Mouse (Mus musculus) forebrain, embryonic 13.5 days (tissue): ENCODE measurements around the gene Nek9. TPM values are rescaled to one million over a fixed set of nuclear protein-coding genes. Genes with fewer than 3 reads are reported as not detected.
"Not testable (repeated sequence)": the region's sequence is repeated elsewhere in the genome, so short reads cannot be mapped to it uniquely, and the experiment has no call there.

Experiments
- ATAC-seq: fragments of 200-750 bp; cut with Nextera tagmentation; 2 replicates; pipeline ENCODE4 v1.8.0; 2017
- H3K27ac ChIP-seq: fragments of 300-500 bp; sonication (generic); 2 replicates; pipeline ENCODE4 v1.5.1; 2015; ENCODE audit warnings: inconsistent platforms, mild to moderate bottlenecking, moderate library complexity
- H3K27me3 ChIP-seq: fragments of 300-500 bp; sonication (generic); 2 replicates; pipeline ENCODE4 v1.6.1; 2015; ENCODE audit warnings: mild to moderate bottlenecking, inconsistent platforms
- H3K36me3 ChIP-seq: fragments of 300-500 bp; sonication (generic); 2 replicates; pipeline ENCODE4 v1.6.1; 2015; ENCODE audit warnings: mild to moderate bottlenecking, inconsistent platforms; ENCODE audit not compliant: poor library complexity, severe bottlenecking
- H3K4me1 ChIP-seq: fragments of 300-500 bp; sonication (generic); 2 replicates; pipeline ENCODE4 v1.6.1; 2015; ENCODE audit warnings: inconsistent platforms
- H3K4me2 ChIP-seq: fragments of 300-500 bp; sonication (generic); 2 replicates; pipeline ENCODE4 v1.6.1; 2015; ENCODE audit warnings: inconsistent platforms, mild to moderate bottlenecking, moderate library complexity
- H3K4me3 ChIP-seq: fragments of 300-500 bp; sonication (generic); 2 replicates; pipeline ENCODE4 v1.5.1; 2015; ENCODE audit warnings: mild to moderate bottlenecking, inconsistent platforms
- H3K9ac ChIP-seq: fragments of 300-500 bp; sonication (generic); 2 replicates; pipeline ENCODE4 v1.6.1; 2015; ENCODE audit warnings: mild to moderate bottlenecking, inconsistent platforms
- H3K9me3 ChIP-seq: fragments of 300-500 bp; sonication (generic); replicated peaks from 2 replicates; pipeline ENCODE4 v1.6.1; 2016; ENCODE audit warnings: inconsistent platforms
- WGBS: fragments of 180-500 bp; shearing (Covaris S2); methylation state at CpG from one replicate; pipeline ENCODE4 v1.1.7; 2015; 5-methylcytosine and 5-hydroxymethylcytosine counted together
- polyA plus RNA-seq: library from polyadenylated mRNA; unstranded; fragments of >200 nt; fragmentation: Nextera tagmentation; extraction: Ambion mirVana; gene quantifications from 2 replicates; pipeline ENCODE4 v1.2.1, GENCODE M21; 2015

Gene Nek9
- polyA plus RNA-seq, 1 experiment from 2014 or later, result 13.4 TPM

- no peak for ATAC-seq
- Histone ChIP-seq H3K4me1 (peaks cover 13% of the 10 kb centered on the region), H3K4me3 (no peak overlapping the region), H3K27ac (no peak overlapping the region), H3K27me3 (no peaks in the 10 kb centered on the region), H3K9me3 (no peaks in the 10 kb centered on the region), H3K4me2 (no peak overlapping the region), H3K9ac (no peak overlapping the region), H3K36me3 (no peaks in the 10 kb centered on the region)
- WGBS, result 45% methylated on average over 4 of the region's 5 CpGs
These were observed 52.2 kb downstream of the Nek9 start for GRCm38 (mm10) chr12:85286941-85287340.

DNA sequence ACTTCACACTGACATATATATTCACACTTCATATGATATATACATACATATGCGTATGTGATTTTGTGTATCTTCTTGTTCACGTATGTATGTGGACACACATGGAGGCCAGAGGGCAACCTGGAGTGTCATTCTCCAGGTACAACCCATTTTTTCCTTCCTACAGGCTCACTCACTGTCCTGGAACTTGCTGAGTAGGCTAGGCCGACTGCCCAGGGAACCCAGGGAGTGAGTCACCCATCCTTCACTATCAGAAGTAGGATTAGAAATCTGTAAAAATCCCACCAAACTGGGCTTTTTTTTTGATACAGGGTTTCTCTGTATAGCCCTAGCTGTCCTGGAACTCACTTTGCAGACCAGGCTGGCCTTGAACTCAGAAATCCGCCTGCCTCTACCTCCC, 54.2 kb downstream of the Nek9 start:
- Histone ChIP-seq H3K9me3 (no peaks in the 10 kb centered on the region), H3K27me3 (no peaks in the 10 kb centered on the region), H3K4me1 (peaks cover 19% of the 10 kb centered on the region), H3K27ac (no peak overlapping the region), H3K4me3 (no peak overlapping the region), H3K4me2 (no peak overlapping the region), H3K36me3 (no peaks in the 10 kb centered on the region), H3K9ac (no peak overlapping the region)
- 92% methylated on average over 4 of the region's 4 CpGs for WGBS
- ATAC-seq, result no peak

DNA sequence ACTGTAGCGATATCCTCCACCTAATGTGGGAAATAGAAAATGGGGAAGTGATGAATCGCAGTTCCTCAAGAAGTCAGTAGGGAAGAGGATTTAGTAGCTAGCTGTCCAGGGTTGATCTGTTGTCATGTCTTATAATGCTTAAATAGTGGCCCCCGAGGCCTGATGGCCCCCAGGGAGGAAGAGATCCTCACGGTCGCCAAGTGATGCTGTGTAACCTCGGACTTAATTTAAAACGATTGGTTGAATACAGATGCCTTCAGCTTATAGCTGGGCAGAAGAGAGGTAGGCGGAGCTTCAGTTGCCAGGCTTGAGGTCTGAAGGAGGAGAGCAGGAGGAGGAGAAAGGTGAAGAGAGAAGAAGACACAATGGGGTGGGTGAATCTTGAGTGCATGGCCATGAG, 54.8 kb downstream of the Nek9 start:
- H3K4me3 ChIP-seq, result no peak overlapping the region
- no peak overlapping the region for H3K27ac ChIP-seq
- H3K9me3 ChIP-seq, result no peaks in the 10 kb centered on the region
- no peaks in the 10 kb centered on the region for H3K36me3 ChIP-seq
- 71% methylated on average over 8 of the region's 8 CpGs for WGBS
- H3K4me1 ChIP-seq, result peaks cover 24% of the 10 kb centered on the region
- H3K9ac ChIP-seq, result no peak overlapping the region
- no peak for ATAC-seq
- no peaks in the 10 kb centered on the region for H3K27me3 ChIP-seq
- no peak overlapping the region for H3K4me2 ChIP-seq

DNA sequence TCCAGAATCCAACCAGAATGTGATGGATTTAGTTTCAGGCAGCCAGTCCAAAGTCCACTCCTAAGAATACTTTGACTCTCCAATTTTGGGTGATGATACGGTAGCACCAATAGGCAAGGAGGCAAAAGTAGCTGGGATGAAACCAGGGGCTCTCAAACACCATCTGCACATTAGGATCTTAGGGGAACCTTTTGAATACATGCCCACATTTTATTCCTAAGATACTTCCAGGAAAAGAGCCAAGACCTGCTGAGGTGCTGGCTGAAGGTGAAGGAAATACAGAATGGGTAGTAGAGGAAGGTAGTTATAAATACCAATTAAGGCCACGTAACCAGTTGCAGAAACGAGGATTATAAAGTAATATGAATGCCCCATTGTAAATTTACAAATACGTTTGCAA, 57.4 kb downstream of the Nek9 start:
- 79% methylated on average over 2 of the region's 4 CpGs for WGBS
- H3K36me3 ChIP-seq, ATAC-seq, H3K9ac ChIP-seq, H3K27me3 ChIP-seq, H3K4me3 ChIP-seq, H3K9me3 ChIP-seq: not testable (repeated sequence)
- peaks cover 15% of the 10 kb centered on the region for H3K4me1 ChIP-seq
- H3K27ac ChIP-seq, result peak overlapping the region; percentile 40; the same call in 1 of the 2 replicates
- H3K4me2 ChIP-seq, result peak overlapping the region; percentile 14; the same call in 1 of the 2 replicates

DNA sequence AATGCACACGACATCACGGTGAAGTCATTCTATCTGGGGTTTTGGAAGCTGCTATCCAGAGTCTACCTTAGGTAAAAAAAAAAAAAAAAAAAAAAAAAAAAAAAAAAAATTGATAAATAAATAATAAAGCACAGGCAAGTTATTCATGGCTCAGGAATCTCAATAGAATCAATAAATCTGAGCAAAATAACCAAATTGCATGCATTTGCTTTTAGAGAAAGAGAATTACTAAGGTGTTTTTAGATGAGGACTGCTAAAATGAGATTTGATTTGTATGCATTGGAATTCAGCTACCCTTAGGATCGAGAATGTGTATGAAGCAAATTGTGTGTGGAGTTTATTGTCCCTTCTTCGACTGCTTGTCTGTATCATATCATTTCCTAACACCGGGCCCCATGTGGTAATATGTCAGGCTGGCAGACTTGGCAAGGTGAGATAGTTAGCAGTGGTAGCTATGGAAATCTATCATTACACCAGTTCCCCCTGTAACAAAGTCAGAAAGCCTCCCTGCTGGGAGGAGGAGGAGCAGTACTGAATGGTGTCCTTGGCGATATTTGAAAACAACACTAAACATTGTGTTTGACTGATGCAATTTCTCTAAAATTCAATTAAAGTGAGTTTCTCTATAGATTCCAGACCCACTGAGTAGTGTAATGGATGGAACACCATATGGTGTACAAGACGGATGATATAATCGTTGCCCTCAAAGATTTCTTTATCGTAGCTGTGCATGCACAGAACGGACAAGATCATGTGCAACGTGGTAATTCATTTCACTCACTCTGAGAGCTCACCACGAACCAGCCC, 58.1 kb downstream of the Nek9 start:
- Histone ChIP-seq H3K4me2 (peak overlapping the region; percentile 86), H3K9me3 (no peaks in the 10 kb centered on the region), H3K27me3 (no peaks in the 10 kb centered on the region), H3K4me1 (peaks cover 15% of the 10 kb centered on the region), H3K36me3 (no peaks in the 10 kb centered on the region), H3K4me3 (peak overlapping the region; percentile 81), H3K27ac (peak overlapping the region; percentile 40; the same call in 1 of the 2 replicates), H3K9ac (no peak overlapping the region)
- no peak; the same call in 1 of the 2 replicates for ATAC-seq
- WGBS, result 48% methylated on average over 12 of the region's 12 CpGs

DNA sequence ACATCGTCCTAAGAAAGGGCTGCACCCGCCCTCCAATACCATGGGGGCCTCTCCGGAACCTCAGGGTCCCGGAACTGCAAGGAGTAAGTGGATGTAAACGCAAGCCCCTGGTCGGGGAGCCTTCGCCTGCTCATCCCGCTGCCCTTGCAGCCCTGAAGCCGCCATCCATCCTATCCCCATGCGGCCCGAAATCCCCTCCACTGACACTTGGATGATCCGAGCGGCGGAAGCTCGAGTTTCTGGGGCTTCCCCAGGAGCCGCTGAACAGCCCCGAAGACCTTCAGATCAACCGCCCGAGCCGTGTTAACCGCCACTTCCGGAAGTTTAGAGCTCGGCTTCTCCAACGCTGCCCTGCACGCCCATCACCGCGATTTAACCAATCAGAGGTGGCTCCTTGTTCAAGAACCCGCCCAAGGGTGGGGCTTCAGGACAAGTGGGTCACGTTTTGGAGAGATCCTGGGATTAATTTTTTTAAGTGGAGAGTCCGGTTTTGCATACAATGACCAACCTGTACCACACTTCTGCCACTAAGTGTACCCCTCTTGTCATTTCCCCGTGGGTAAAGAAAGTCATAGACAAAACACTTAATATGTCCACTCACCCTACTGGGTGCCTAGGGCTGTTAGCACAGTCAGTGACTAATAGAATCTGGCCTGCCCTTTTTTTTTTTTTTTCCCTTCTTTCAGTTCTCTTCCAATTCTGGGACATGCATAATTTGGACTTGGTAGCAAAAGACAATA, 58.9 kb downstream of the Nek9 start:
- Histone ChIP-seq H3K27ac (peak overlapping the region; percentile 72; the same call in 1 of the 2 replicates), H3K36me3 (no peaks in the 10 kb centered on the region), H3K4me2 (peak overlapping the region; percentile 86), H3K9me3 (no peaks in the 10 kb centered on the region), H3K27me3 (no peaks in the 10 kb centered on the region), H3K9ac (peak overlapping the region; percentile 90), H3K4me3 (peak overlapping the region; percentile 81), H3K4me1 (peaks cover 15% of the 10 kb centered on the region)
- under 1% methylated on average over 31 of the region's 31 CpGs for WGBS
- ATAC-seq, result peak; percentile 99

DNA sequence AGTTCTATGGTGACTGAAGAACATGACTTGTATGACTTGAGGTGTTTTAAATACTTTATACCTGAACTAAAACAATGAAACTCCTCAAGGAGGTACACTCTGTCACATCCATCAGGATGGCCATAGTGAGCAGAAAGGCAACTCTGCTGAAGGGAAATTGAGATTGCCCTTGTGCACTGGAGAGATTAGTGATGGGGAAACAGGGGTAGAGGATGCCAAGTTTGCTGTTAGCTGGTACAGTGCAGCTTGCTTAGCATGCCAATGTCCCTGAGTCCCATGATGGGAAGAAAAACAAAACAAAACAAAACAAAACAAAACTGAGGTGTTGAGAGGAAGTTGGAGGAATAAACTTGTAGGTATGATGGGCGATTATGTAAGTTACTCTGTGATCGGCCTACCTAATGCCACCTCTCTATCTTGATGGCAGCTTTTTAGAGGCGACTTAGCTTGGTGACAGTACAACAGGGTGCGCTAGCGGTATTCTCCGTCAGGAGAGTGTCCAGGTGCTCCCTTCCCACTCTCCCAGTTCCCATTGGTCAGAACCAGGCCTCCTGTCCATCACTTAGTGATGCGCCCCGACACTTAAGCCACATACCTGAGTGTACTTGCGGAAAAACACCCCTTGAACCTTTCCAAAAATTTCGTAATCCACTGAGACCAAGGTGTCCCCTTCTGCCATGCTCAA, 59.6 kb downstream of the Nek9 start:
- Histone ChIP-seq H3K4me1 (peaks cover 15% of the 10 kb centered on the region), H3K4me2 (peak overlapping the region; percentile 86), H3K9me3 (no peaks in the 10 kb centered on the region), H3K4me3 (peak overlapping the region; percentile 81), H3K27ac (0 out of 2 replicates have a peak overlapping the region, but pooled peaks have one; percentile 72), H3K27me3 (no peaks in the 10 kb centered on the region), H3K36me3 (peaks cover 6% of the 10 kb centered on the region; the same call in 1 of the 2 replicates), H3K9ac (peak overlapping the region; percentile 90)
- 9% methylated on average over 10 of the region's 10 CpGs for WGBS
- ATAC-seq, result peak; percentile 44; the same call in 1 of the 2 replicates

DNA sequence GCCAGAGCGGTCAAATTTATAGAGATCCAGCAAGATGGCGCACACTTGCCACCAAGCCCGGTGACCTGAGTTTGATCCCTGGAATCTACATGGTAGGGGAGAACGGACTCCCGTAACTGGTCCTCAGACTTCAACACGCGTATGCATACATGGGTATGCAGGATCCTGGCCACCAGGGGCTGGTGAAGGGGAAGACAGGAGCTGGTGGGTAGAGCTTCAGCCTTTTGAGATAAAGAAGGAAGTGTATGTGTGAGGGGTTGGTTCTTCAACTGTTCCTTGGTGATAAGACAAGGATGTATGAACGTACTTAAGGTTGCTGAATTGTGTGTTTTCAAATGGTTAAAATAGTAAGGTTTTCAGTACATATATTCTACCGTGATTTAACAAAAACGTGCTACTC, 60.2 kb downstream of the Nek9 start:
- Histone ChIP-seq H3K4me3 (no peak overlapping the region), H3K4me1 (peaks cover 15% of the 10 kb centered on the region), H3K27me3 (no peaks in the 10 kb centered on the region), H3K9ac (no peak overlapping the region), H3K4me2 (no peak overlapping the region), H3K27ac (no peak overlapping the region), H3K9me3 (no peaks in the 10 kb centered on the region), H3K36me3 (peaks cover 7% of the 10 kb centered on the region; the same call in 1 of the 2 replicates)
- WGBS, result 93% methylated on average over 10 of the region's 10 CpGs
- no peak for ATAC-seq

DNA sequence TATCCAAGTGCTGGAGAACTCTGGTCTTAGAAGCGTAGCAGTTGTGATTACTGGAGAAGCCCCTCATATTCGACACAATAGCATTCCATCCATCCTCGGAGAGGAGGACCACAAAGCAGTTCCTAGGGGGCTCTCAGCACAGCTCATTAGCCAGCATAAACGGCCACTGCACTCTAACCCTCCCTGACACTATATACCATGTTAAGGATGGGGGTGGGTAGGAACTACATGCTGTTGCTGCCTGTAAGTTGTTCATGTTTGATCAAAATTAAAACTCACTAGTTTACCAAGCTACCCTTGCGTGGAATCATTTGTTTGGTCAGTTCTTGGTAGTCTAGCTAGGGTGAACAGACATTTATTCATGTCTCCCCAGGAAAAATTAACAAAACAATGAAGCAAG, 62.9 kb downstream of the Nek9 start:
- ATAC-seq, result no peak

GRCm38 (mm10) chr12:85273508-85273907, 65.7 kb downstream of the Nek9 start:
- peaks cover 7% of the 10 kb centered on the region; the same call in 1 of the 2 replicates for H3K36me3 ChIP-seq
- 91% methylated on average over 10 of the region's 10 CpGs for WGBS
- H3K27me3 ChIP-seq, result no peaks in the 10 kb centered on the region
- no peak for ATAC-seq
- no peak overlapping the region for H3K4me2 ChIP-seq
- H3K9me3 ChIP-seq, result no peaks in the 10 kb centered on the region
- H3K4me3 ChIP-seq, result no peak overlapping the region
- H3K27ac ChIP-seq, result no peak overlapping the region
- H3K4me1 ChIP-seq, result peaks cover 5% of the 10 kb centered on the region
- H3K9ac ChIP-seq, result no peak overlapping the region

More for the DNA sequence above, 62.9 kb downstream of the Nek9 start:
- no peak overlapping the region for H3K9ac ChIP-seq
- H3K9me3 ChIP-seq, result no peaks in the 10 kb centered on the region
- no peak overlapping the region for H3K27ac ChIP-seq
- H3K4me1 ChIP-seq, result peaks cover 12% of the 10 kb centered on the region
- no peaks in the 10 kb centered on the region for H3K27me3 ChIP-seq
- H3K4me3 ChIP-seq, result no peak overlapping the region
- H3K36me3 ChIP-seq, result peaks cover 7% of the 10 kb centered on the region; the same call in 1 of the 2 replicates
- WGBS, result 55% methylated on average over 5 of the region's 5 CpGs
- no peak overlapping the region for H3K4me2 ChIP-seq

DNA sequence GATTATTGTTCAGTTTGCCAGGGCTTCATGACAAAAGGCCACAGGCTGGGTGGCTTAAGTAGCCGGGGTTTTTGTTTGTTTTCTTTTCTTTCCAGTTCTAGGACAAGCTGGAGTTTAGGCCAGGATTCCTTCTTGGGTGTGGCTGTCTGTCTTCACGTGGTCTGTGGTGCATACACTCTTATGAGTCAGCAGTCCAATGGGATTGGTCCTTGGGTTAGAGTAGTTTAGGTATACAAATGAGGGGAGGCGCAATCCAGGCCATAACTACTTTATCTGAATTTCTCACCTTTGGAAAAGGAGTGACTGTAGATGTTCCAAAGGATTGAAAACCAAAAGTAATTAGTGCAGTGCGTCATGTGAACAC, 67.3 kb downstream of the Nek9 start:
- WGBS, result 74% methylated on average over 4 of the region's 4 CpGs
- Histone ChIP-seq H3K27ac (no peak overlapping the region), H3K36me3 (peaks cover 17% of the 10 kb centered on the region), H3K9me3 (no peaks in the 10 kb centered on the region), H3K4me2 (no peak overlapping the region), H3K4me3 (no peak overlapping the region), H3K27me3 (no peaks in the 10 kb centered on the region), H3K9ac (no peak overlapping the region), H3K4me1 (peaks cover 5% of the 10 kb centered on the region)
- no peak for ATAC-seq
